Mouse (Mus musculus): Measurements from ENCODE around the gene Klhl40. TPM values are rescaled to one million over a fixed set of nuclear protein-coding genes. Genes with fewer than 3 reads are reported as not detected.

Gene Klhl40
- polyA plus RNA-seq, 1 experiment from 2014 or later: 5.9 TPM

GRCm38 (mm10) chr9:121784801-121785200, 7.4 kb downstream of the Klhl40 start:
- no peaks in the 10 kb centered on the region for H3K9me3 ChIP-seq
- no peak overlapping the region for H3K27ac ChIP-seq
- no peaks in the 10 kb centered on the region for H3K36me3 ChIP-seq
- WGBS: 88% methylated on average over 12 of the region's 12 CpGs
- H3K27me3 ChIP-seq: peaks cover 19% of the 10 kb centered on the region
- no peak overlapping the region for H3K4me2 ChIP-seq
- no peak overlapping the region for H3K9ac ChIP-seq (replicated peaks)
- H3K4me1 ChIP-seq (replicated peaks): no peaks in the 10 kb centered on the region
- no peak for ATAC-seq (ENCODE audit: insufficient number of reproducible peaks, insufficient read depth, low FRiP score, low TSS enrichment, low read depth)
- no peak overlapping the region for H3K4me3 ChIP-seq (replicated peaks)

DNA sequence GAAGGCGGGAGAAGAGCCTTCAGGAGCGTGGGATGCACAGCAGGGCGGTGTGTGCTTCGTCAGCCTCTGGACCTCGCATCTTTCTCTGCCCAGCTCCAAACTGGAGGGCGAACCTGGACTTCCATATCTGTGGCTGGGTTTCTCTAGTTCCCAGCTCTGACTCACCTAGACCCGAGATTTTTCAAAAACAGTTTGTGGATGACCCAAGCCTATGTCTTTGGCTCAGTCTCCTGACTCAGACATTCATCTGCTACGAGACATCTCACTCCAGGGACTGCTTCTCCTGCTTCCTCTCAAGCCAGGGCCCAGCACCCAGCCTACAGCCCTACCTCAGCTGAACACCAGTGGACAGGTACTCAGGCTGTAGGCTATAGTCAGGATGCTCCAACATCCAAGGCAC, 7.9 kb downstream of the Klhl40 start:
- Histone ChIP-seq H3K27me3 (peaks cover 14% of the 10 kb centered on the region), H3K36me3 (no peaks in the 10 kb centered on the region), H3K4me2 (no peak overlapping the region), H3K9ac (replicated peaks) (no peak overlapping the region), H3K4me3 (replicated peaks) (no peak overlapping the region), H3K27ac (no peak overlapping the region), H3K4me1 (replicated peaks) (no peaks in the 10 kb centered on the region), H3K9me3 (no peaks in the 10 kb centered on the region)
- 83% methylated on average over 8 of the region's 8 CpGs for WGBS
- ATAC-seq (ENCODE audit: insufficient number of reproducible peaks, insufficient read depth, low FRiP score, low TSS enrichment, low read depth): no peak

GRCm38 (mm10) chr9:121786359-121786758, 9.0 kb downstream of the Klhl40 start:
- Histone ChIP-seq H3K27ac (no peak overlapping the region), H3K4me3 (replicated peaks) (no peak overlapping the region), H3K4me2 (no peak overlapping the region), H3K36me3 (no peaks in the 10 kb centered on the region), H3K9ac (replicated peaks) (no peak overlapping the region), H3K4me1 (replicated peaks) (no peaks in the 10 kb centered on the region), H3K27me3 (peaks cover 8% of the 10 kb centered on the region; the same call in 1 of the 2 replicates), H3K9me3 (no peaks in the 10 kb centered on the region)
- ATAC-seq (ENCODE audit: insufficient number of reproducible peaks, insufficient read depth, low FRiP score, low TSS enrichment, low read depth): no peak
- 71% methylated on average over 2 of the region's 2 CpGs for WGBS

- Histone ChIP-seq H3K4me2 (no peak overlapping the region), H3K36me3 (no peaks in the 10 kb centered on the region), H3K9ac (replicated peaks) (no peak overlapping the region), H3K27me3 (peaks cover 4% of the 10 kb centered on the region; the same call in 1 of the 2 replicates), H3K9me3 (no peaks in the 10 kb centered on the region), H3K4me1 (replicated peaks) (peaks cover 15% of the 10 kb centered on the region), H3K27ac (no peak overlapping the region), H3K4me3 (replicated peaks) (no peak overlapping the region)
- ATAC-seq (ENCODE audit: insufficient number of reproducible peaks, insufficient read depth, low FRiP score, low TSS enrichment, low read depth): no peak
- 14% methylated on average over 5 of the region's 5 CpGs for WGBS
These were observed 13.8 kb downstream of the Klhl40 start for GRCm38 (mm10) chr9:121791206-121791605.

- no peak within 1 kb of the TSS for H3K27ac ChIP-seq
- ATAC-seq (ENCODE audit: insufficient number of reproducible peaks, insufficient read depth, low FRiP score, low TSS enrichment, low read depth): 0 out of 2 replicates have a peak, but pooled peaks have one; percentile 18
- WGBS: 55% methylated on average over 24 of the region's 24 CpGs
These were observed 14.5 kb downstream of the Klhl40 start, which contains the start of gene Hhatl for GRCm38 (mm10) chr9:121791757-121792521. Gene Hhatl (minus strand): TSS chr9:121792507.

DNA sequence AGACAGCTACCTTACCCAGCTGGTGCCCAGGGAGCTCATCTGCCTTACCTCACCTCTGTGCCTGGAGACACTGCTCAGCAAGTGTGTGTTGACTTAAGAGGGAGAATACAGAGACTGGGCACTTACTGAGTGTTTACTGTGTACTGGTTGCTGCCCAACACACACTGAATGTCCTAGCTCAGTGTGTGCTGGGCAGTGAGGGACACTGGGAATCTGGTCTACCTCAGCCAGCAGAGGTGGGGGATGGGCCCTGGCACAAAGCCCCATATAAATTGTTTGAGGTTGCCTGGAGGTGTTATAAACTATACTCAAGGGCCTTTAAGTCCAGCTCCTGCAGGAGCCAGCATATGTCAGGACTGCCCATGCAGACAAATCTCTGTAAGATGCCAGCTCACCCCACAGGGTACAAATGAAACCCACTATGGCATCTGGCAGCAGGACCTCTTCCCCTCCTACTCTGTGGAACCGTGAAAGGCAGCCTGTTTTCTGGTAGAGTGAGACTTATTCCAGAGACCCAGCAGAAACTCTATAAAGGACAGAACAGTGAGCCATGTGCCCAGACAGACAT, 17.6 kb downstream of the Klhl40 start:
- Histone ChIP-seq H3K9me3 (no peaks in the 10 kb centered on the region), H3K9ac (replicated peaks) (no peak overlapping the region), H3K27ac (no peak overlapping the region), H3K4me2 (no peak overlapping the region), H3K27me3 (peaks cover 15% of the 10 kb centered on the region), H3K4me1 (replicated peaks) (peaks cover 21% of the 10 kb centered on the region), H3K36me3 (no peaks in the 10 kb centered on the region), H3K4me3 (replicated peaks) (no peak overlapping the region)
- WGBS: 50% methylated on average over 1 of the region's 1 CpGs
- ATAC-seq (ENCODE audit: insufficient number of reproducible peaks, insufficient read depth, low FRiP score, low TSS enrichment, low read depth): no peak

More at GRCm38 (mm10) chr9:121791757-121792521, 14.5 kb downstream of the Klhl40 start, which contains the start of gene Hhatl:
- H3K4me1 ChIP-seq (replicated peaks): peaks cover 15% of the 10 kb centered on the region
- no peaks in the 10 kb centered on the region; the same call in 1 of the 2 replicates for H3K27me3 ChIP-seq
- no peaks in the 10 kb centered on the region for H3K9me3 ChIP-seq
- H3K36me3 ChIP-seq: no peaks in the 10 kb centered on the region
- H3K4me2 ChIP-seq: no peak within 1 kb of the TSS
- H3K9ac ChIP-seq (replicated peaks): no peak within 1 kb of the TSS
- no peak within 1 kb of the TSS for H3K4me3 ChIP-seq (replicated peaks)

- Histone ChIP-seq H3K4me2 (no peak overlapping the region), H3K9me3 (no peaks in the 10 kb centered on the region), H3K36me3 (no peaks in the 10 kb centered on the region), H3K27ac (no peak overlapping the region), H3K9ac (replicated peaks) (no peak overlapping the region), H3K4me1 (replicated peaks) (peaks cover 16% of the 10 kb centered on the region), H3K4me3 (replicated peaks) (no peak overlapping the region), H3K27me3 (peaks cover 18% of the 10 kb centered on the region)
- ATAC-seq (ENCODE audit: insufficient number of reproducible peaks, insufficient read depth, low FRiP score, low TSS enrichment, low read depth): no peak
- 12% methylated on average over 12 of the region's 12 CpGs for WGBS
These were observed 20.3 kb downstream of the Klhl40 start for GRCm38 (mm10) chr9:121797722-121798121.

- peaks cover 18% of the 10 kb centered on the region for H3K27me3 ChIP-seq
- H3K36me3 ChIP-seq: no peaks in the 10 kb centered on the region
- ATAC-seq (ENCODE audit: insufficient number of reproducible peaks, insufficient read depth, low FRiP score, low TSS enrichment, low read depth): no peak
- H3K9me3 ChIP-seq: no peaks in the 10 kb centered on the region
- H3K27ac ChIP-seq: no peak overlapping the region
- WGBS: 66% methylated on average over 5 of the region's 6 CpGs
- H3K9ac ChIP-seq (replicated peaks): no peak overlapping the region
- no peak overlapping the region for H3K4me3 ChIP-seq (replicated peaks)
- H3K4me1 ChIP-seq (replicated peaks): peaks cover 16% of the 10 kb centered on the region
- H3K4me2 ChIP-seq: no peak overlapping the region
These were observed 21.6 kb downstream of the Klhl40 start for GRCm38 (mm10) chr9:121798887-121799520.

GRCm38 (mm10) chr9:121802747-121803146, 25.3 kb downstream of the Klhl40 start:
- Histone ChIP-seq H3K27me3 (peaks cover 15% of the 10 kb centered on the region), H3K4me1 (replicated peaks) (peaks cover 3% of the 10 kb centered on the region; the same call in 1 of the 2 replicates), H3K36me3 (no peaks in the 10 kb centered on the region), H3K9me3 (no peaks in the 10 kb centered on the region), H3K27ac (no peak overlapping the region), H3K9ac (replicated peaks) (no peak overlapping the region), H3K4me2 (no peak overlapping the region), H3K4me3 (replicated peaks) (no peak overlapping the region)
- ATAC-seq (ENCODE audit: insufficient number of reproducible peaks, insufficient read depth, low FRiP score, low TSS enrichment, low read depth): no peak
- WGBS: 61% methylated on average over 7 of the region's 7 CpGs

DNA sequence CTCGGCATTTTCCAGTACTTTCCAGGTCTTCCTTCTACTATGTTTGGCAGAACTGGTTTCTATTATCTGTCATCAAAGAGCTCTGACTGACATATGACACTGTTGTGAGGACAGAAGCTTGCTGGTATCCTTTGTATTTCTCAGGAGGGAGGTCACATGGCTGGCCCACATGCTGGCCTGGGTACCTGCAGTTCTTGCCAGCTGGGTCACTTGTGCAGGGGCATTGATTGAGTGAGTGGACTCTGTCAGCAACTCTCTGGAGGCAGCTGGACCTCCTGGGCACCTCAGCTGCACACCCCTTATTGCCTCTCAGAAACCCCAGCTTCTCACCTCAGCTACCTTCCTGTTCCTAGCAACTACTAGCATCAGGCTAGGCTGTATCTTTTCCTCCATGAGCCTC, 30.1 kb downstream of the Klhl40 start:
- no peak overlapping the region for H3K27ac ChIP-seq
- H3K9ac ChIP-seq (replicated peaks): no peak overlapping the region
- H3K4me2 ChIP-seq: no peak overlapping the region
- H3K4me3 ChIP-seq (replicated peaks): no peak overlapping the region
- 57% methylated on average over 1 of the region's 1 CpGs for WGBS
- no peak for ATAC-seq (ENCODE audit: insufficient number of reproducible peaks, insufficient read depth, low FRiP score, low TSS enrichment, low read depth)
- H3K4me1 ChIP-seq (replicated peaks): peaks cover 11% of the 10 kb centered on the region
- no peaks in the 10 kb centered on the region for H3K36me3 ChIP-seq
- H3K9me3 ChIP-seq: no peaks in the 10 kb centered on the region
- H3K27me3 ChIP-seq: no peaks in the 10 kb centered on the region

DNA sequence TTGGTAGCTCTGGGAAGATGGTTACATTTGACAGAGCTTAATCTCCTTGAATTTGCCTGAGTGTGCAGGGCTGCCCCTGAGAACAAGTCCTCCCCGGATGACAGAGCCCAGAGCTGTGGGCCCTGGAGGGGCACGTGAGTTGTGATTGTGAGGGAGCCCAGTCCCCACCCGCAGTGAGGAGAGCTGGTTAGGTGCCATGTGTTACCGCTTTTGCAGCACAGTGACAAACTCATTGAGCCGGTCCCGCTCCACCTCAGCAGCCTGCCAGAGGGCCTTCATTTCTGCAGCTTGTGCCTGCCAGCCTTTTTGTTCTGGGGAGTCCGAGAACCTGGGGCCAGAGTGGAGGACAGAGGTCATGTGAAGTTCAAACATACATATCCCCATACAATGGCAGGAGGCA, 30.5 kb downstream of the Klhl40 start:
- H3K4me2 ChIP-seq: no peak overlapping the region
- H3K27me3 ChIP-seq: no peaks in the 10 kb centered on the region
- no peak overlapping the region for H3K9ac ChIP-seq (replicated peaks)
- no peaks in the 10 kb centered on the region for H3K36me3 ChIP-seq
- no peak overlapping the region for H3K4me3 ChIP-seq (replicated peaks)
- 64% methylated on average over 7 of the region's 7 CpGs for WGBS
- no peak overlapping the region for H3K27ac ChIP-seq
- no peak for ATAC-seq (ENCODE audit: insufficient number of reproducible peaks, insufficient read depth, low FRiP score, low TSS enrichment, low read depth)
- H3K9me3 ChIP-seq: no peaks in the 10 kb centered on the region
- H3K4me1 ChIP-seq (replicated peaks): peaks cover 11% of the 10 kb centered on the region
